Comparison of ENCODE assay signal across 9 mouse cellular contexts in genomic region chr17:52602093-52602780, GRCm38 (mm10). TPM values are rescaled to one million over a fixed set of nuclear protein-coding genes. Genes with fewer than 3 reads are reported as not detected.
A peak's percentile ranks its signal among the peaks of the same experiment; 100 is the strongest.
DNase-seq lines count a peak whose midpoint lies in the region; ATAC-seq lines count a peak whose summit lies in the region.
"Had no signal": no experiment of that assay in that cellular context is flagged by ENCODE, and none has a peak within 500 bp of the region (broad histone marks: within the 10 kb centered on the region; RNA-seq: fewer than 3 reads in every experiment).

TSS of gene Kcnh8 (plus strand) at chr17:52602709.

- H3K4me3 ChIP-seq in heart, embryonic 15.5 days: peak within 1 kb of the TSS; percentile 41
- peak within 1 kb of the TSS; percentile 39 for H3K4me3 ChIP-seq in embryonic facial prominence, embryonic 11.5 days (ENCODE audit: low read depth, low read length)
- peak within 1 kb of the TSS; percentile 56 for H3K4me3 ChIP-seq in intestine, embryonic 16.5 days (ENCODE audit: low read length)

- ATAC-seq in heart, embryonic 15.5 days (replicated peaks; ENCODE audit: insufficient number of reproducible peaks, insufficient read depth, low FRiP score, low read depth): no peak
- ATAC-seq in embryonic facial prominence, embryonic 11.5 days (replicated peaks; ENCODE audit: insufficient number of reproducible peaks, low FRiP score, low TSS enrichment, low read depth): peak; percentile 78
- peak; percentile 64 for ATAC-seq in intestine, embryonic 16.5 days

- intact Hi-C loops in gastrocnemius, postnatal 14 days (cut with DNase I; ENCODE audit: low total_unique reads): no loop called here

- no peak for DNase-seq in heart, adult 8-10 months (ENCODE audit: low spot score)
- peak; percentile 36 for DNase-seq in ES-CJ7 (ENCODE audit: low read depth, low spot score)
- DNase-seq in embryonic facial prominence, embryonic 11.5 days (ENCODE audit: low spot score): peak; percentile 12
- DNase-seq in neural tube, embryonic 10.5 days (ENCODE audit: extremely low spot score, low spot score): peak; percentile 35
- no peak for DNase-seq in gastrocnemius, postnatal 14 days
- DNase-seq in natural killer cell, adult 2 months (ENCODE audit: low spot score in 2 of 2): no peak

- H3K36me3 ChIP-seq in heart, embryonic 15.5 days: no peaks in the 10 kb centered on the region
- no peaks in the 10 kb centered on the region for H3K36me3 ChIP-seq in embryonic facial prominence, embryonic 11.5 days (replicated peaks; ENCODE audit: control insufficient read depth, insufficient read depth, low read depth, low read length)
- no peaks in the 10 kb centered on the region for H3K36me3 ChIP-seq in intestine, embryonic 16.5 days (ENCODE audit: control insufficient read depth, insufficient read depth, low read length)

- no peak within 1 kb of the TSS for H3K27ac ChIP-seq in heart, embryonic 15.5 days
- H3K27ac ChIP-seq in embryonic facial prominence, embryonic 11.5 days (replicated peaks; ENCODE audit: low read depth, low read length): no peak within 1 kb of the TSS
- H3K27ac ChIP-seq in intestine, embryonic 16.5 days (ENCODE audit: low read length): no peak within 1 kb of the TSS
- H3K27ac ChIP-seq: liver, embryonic 14.5 days had no signal

- H3K4me1 ChIP-seq in heart, embryonic 15.5 days (replicated peaks): peaks cover 11% of the 10 kb centered on the region; the same call in 1 of the 2 replicates
- H3K4me1 ChIP-seq in embryonic facial prominence, embryonic 11.5 days (ENCODE audit: control insufficient read depth, insufficient read depth, low read length): peaks cover 2% of the 10 kb centered on the region; the same call in 1 of the 2 replicates
- H3K4me1 ChIP-seq in intestine, embryonic 16.5 days (ENCODE audit: control insufficient read depth, insufficient read depth, low read length): 0 out of 2 replicates have a peak, but pooled peaks cover 5% of the 10 kb centered on the region

- H3K9me3 ChIP-seq in heart, embryonic 15.5 days (replicated peaks): no peaks in the 10 kb centered on the region
- H3K9me3 ChIP-seq in embryonic facial prominence, embryonic 11.5 days (replicated peaks; ENCODE audit: control insufficient read depth, low read length): no peaks in the 10 kb centered on the region
- H3K9me3 ChIP-seq in intestine, embryonic 16.5 days (ENCODE audit: control insufficient read depth, low read length): no peaks in the 10 kb centered on the region

- H3K27me3 ChIP-seq in heart, embryonic 15.5 days: peaks cover 36% of the 10 kb centered on the region
- H3K27me3 ChIP-seq in embryonic facial prominence, embryonic 11.5 days (ENCODE audit: control insufficient read depth, insufficient read depth, low read length): peaks cover 16% of the 10 kb centered on the region
- H3K27me3 ChIP-seq in intestine, embryonic 16.5 days (replicated peaks; ENCODE audit: control insufficient read depth, insufficient read depth, low read length): peaks cover 21% of the 10 kb centered on the region

- WGBS in heart, embryonic 15.5 days: 3% methylated on average over 40 of the region's 40 CpGs
- WGBS in embryonic facial prominence, embryonic 11.5 days: under 1% methylated on average over 39 of the region's 40 CpGs
- WGBS in intestine, embryonic 16.5 days: 1% methylated on average over 39 of the region's 40 CpGs

- peak within 1 kb of the TSS; percentile 70 for H3K4me2 ChIP-seq in heart, embryonic 15.5 days
- peak within 1 kb of the TSS; percentile 60 for H3K4me2 ChIP-seq in embryonic facial prominence, embryonic 11.5 days (ENCODE audit: low read depth, low read length)
- peak within 1 kb of the TSS; percentile 80 for H3K4me2 ChIP-seq in intestine, embryonic 16.5 days (ENCODE audit: low read depth, low read length)

- no peak within 1 kb of the TSS for H3K9ac ChIP-seq in heart, embryonic 15.5 days
- H3K9ac ChIP-seq in embryonic facial prominence, embryonic 11.5 days (replicated peaks; ENCODE audit: low read length): peak within 1 kb of the TSS; percentile 41
- H3K9ac ChIP-seq in intestine, embryonic 16.5 days (ENCODE audit: low read depth, low read length): no peak within 1 kb of the TSS
- H3K9ac ChIP-seq: liver, embryonic 14.5 days had no signal

RNA-seq across cellular contexts. Expression of gene Kcnh8, which starts in this region (rescaled TPM):
- polyA plus RNA-seq in heart, embryonic 15.5 days (2015; fragmentation: Nextera tagmentation; extraction: Ambion mirVana): 0.16 TPM in 1 of 2 replicates, not detected in the other
- not detected for total RNA-seq in heart, adult 8-10 months (2022)
- polyA plus RNA-seq in embryonic facial prominence, embryonic 11.5 days (2014; fragmentation: Nextera tagmentation; extraction: Ambion mirVana): 0.88 and 1.6 TPM in 2 replicates
- 0.27 and 0.33 TPM in 2 replicates for polyA plus RNA-seq in intestine, embryonic 16.5 days (2015; fragmentation: Nextera tagmentation; extraction: Ambion mirVana)
- under 1 TPM; 0.16 to 0.21 TPM for total RNA-seq in gastrocnemius, postnatal 14 days (2021)
- polyA plus RNA-seq: liver, embryonic 14.5 days had no signal

Comparison
In these comparisons a context has a peak if more than half of its experiments do, and no peak if none do; other contexts are left out.
1. Peak in ATAC-seq, H3K4me3 ChIP-seq and H3K4me2 ChIP-seq in intestine, embryonic 16.5 days; RNA of the gene not detected or under 1 TPM.
2. DNase-seq: peak in ES-CJ7 (single experiment), embryonic facial prominence, embryonic 11.5 days (single experiment) and neural tube, embryonic 10.5 days (single experiment); none in heart, adult 8-10 months (single experiment), gastrocnemius, postnatal 14 days (single experiment) and natural killer cell, adult 2 months (0 of 2).
3. Peak in every context shown above with its lines, with median percentiles within 50 percentile points of each other: H3K4me2 ChIP-seq and H3K4me3 ChIP-seq.